Mouse (Mus musculus) lung, postnatal 0 days (tissue): ENCODE data around the gene Kank1.

Source experiments
- CTCF ChIP-seq: IDR thresholded peaks from 2 replicates; pipeline ENCODE4 v1.5.1; 2016; ENCODE audit warnings: antibody characterized with exemption, mild to moderate bottlenecking
- EP300 ChIP-seq: IDR thresholded peaks from 2 replicates; pipeline ENCODE4 v1.6.1; 2016; ENCODE audit warnings: antibody characterized with exemption, mild to moderate bottlenecking, control low read depth

DNA sequence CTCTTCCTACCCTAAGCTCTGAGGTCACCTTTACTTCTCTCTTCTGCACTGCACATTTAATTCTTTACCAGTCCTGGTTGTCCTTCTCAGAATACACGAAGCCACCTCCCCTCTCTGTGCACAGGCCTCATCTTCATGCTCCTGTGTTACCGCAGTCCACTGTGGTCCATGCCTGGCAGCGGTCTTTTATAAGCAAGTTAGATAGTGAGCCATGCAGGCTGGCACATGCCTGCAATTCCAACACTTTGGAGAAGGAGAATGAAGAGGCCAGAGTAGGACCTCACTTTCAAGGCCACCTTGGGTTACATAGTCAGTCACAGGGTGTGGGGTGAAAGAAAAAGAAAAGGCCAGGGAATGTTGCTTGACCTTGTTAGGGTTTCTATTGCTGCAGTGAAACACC, 16.9 kb downstream of the Kank1 start:
- TF ChIP-seq EP300 (no peak), CTCF (no peak)
